Mouse (Mus musculus) hindbrain, embryonic 15.5 days (tissue): ENCODE measurements around the gene Olfr669. TPM values are rescaled to one million over a fixed set of nuclear protein-coding genes. Genes with fewer than 3 reads are reported as not detected.
"Not testable (repeated sequence)": the region's sequence is repeated elsewhere in the genome, so short reads cannot be mapped to it uniquely, and the experiment has no call there.

Experiments
- ATAC-seq: fragments of 200-750 bp; cut with Nextera tagmentation; 2 replicates; pipeline ENCODE4 v1.8.0; 2017; ENCODE audit warnings: low read depth, moderate number of reproducible peaks, moderate TSS enrichment; ENCODE audit not compliant: low FRiP score
- H3K27ac ChIP-seq: fragments of 300-500 bp; sonication (generic); replicated peaks from 2 replicates; pipeline ENCODE4 v1.5.1; 2015; ENCODE audit warnings: mild to moderate bottlenecking, inconsistent platforms
- H3K27me3 ChIP-seq: fragments of 300-500 bp; sonication (generic); 2 replicates; pipeline ENCODE4 v1.6.1; 2015; ENCODE audit warnings: control low read depth, inconsistent platforms
- H3K36me3 ChIP-seq: fragments of 300-500 bp; sonication (generic); 2 replicates; pipeline ENCODE4 v1.6.1; 2015; ENCODE audit warnings: control low read depth, inconsistent platforms
- H3K4me1 ChIP-seq: fragments of 300-500 bp; sonication (generic); replicated peaks from 2 replicates; pipeline ENCODE4 v1.6.1; 2015; ENCODE audit warnings: control low read depth, inconsistent platforms
- H3K4me2 ChIP-seq: fragments of 300-500 bp; sonication (generic); 2 replicates; pipeline ENCODE4 v1.6.1; 2015; ENCODE audit warnings: moderate library complexity, mild to moderate bottlenecking, inconsistent platforms
- H3K4me3 ChIP-seq: fragments of 300-500 bp; sonication (generic); 2 replicates; pipeline ENCODE4 v1.5.1; 2015; ENCODE audit warnings: mild to moderate bottlenecking, inconsistent platforms
- H3K9ac ChIP-seq: fragments of 300-500 bp; sonication (generic); 2 replicates; pipeline ENCODE4 v1.6.1; 2015; ENCODE audit warnings: inconsistent platforms
- H3K9me3 ChIP-seq: fragments of 300-500 bp; sonication (generic); 2 replicates; pipeline ENCODE4 v1.6.1; 2016; ENCODE audit warnings: control low read depth, inconsistent platforms
- WGBS: fragments of 180-500 bp; shearing (Covaris S2); methylation state at CpG from one replicate; pipeline ENCODE4 v1.1.7; 2015; 5-methylcytosine and 5-hydroxymethylcytosine counted together
- polyA plus RNA-seq: library from polyadenylated mRNA; unstranded; fragments of >200 nt; fragmentation: Nextera tagmentation; extraction: Ambion mirVana; gene quantifications from 2 replicates; pipeline ENCODE4 v1.2.1, GENCODE M21; 2015

Olfr669 gene
- not detected in 2 replicates for polyA plus RNA-seq

- Histone ChIP-seq H3K4me3 (no peak within 1 kb of the TSS), H3K4me2 (no peak within 1 kb of the TSS), H3K9ac (no peak within 1 kb of the TSS), H3K36me3 (no peaks in the 10 kb centered on the region), H3K27me3 (no peaks in the 10 kb centered on the region), H3K4me1 (no peaks in the 10 kb centered on the region), H3K27ac (no peak within 1 kb of the TSS), H3K9me3 (no peaks in the 10 kb centered on the region)
- no peak for ATAC-seq
- 89% methylated on average over 1 of the region's 1 CpGs for WGBS
Observed at GRCm38 (mm10) chr7:104933940-104934339, at the start of gene Olfr669. Gene Olfr669 (plus strand): TSS chr7:104934240.

GRCm38 (mm10) chr7:104895852-104896251 is 38.2 kb upstream of the Olfr669 start, which contains the start of gene Olfr666:
Gene Olfr666 (minus strand): TSS chr7:104895952.
- Histone ChIP-seq H3K36me3 (no peaks in the 10 kb centered on the region), H3K4me2 (no peak within 1 kb of the TSS), H3K9me3 (no peaks in the 10 kb centered on the region), H3K9ac (no peak within 1 kb of the TSS), H3K27me3 (no peaks in the 10 kb centered on the region), H3K4me1 (no peaks in the 10 kb centered on the region), H3K4me3 (no peak within 1 kb of the TSS), H3K27ac (no peak within 1 kb of the TSS)
- 88% methylated on average over 2 of the region's 2 CpGs for WGBS
- no peak for ATAC-seq

GRCm38 (mm10) chr7:104921382-104921781 is 12.7 kb upstream of the Olfr669 start, which contains the start of gene Olfr667:
Gene Olfr667 (minus strand): TSS chr7:104921482.
- no peaks in the 10 kb centered on the region for H3K36me3 ChIP-seq
- no peak within 1 kb of the TSS for H3K4me3 ChIP-seq
- ATAC-seq = no peak
- WGBS = 95% methylated on average over 1 of the region's 1 CpGs
- no peak within 1 kb of the TSS for H3K9ac ChIP-seq
- H3K27ac ChIP-seq = no peak within 1 kb of the TSS
- no peaks in the 10 kb centered on the region for H3K27me3 ChIP-seq
- H3K4me2 ChIP-seq = no peak within 1 kb of the TSS
- no peaks in the 10 kb centered on the region for H3K4me1 ChIP-seq
- no peaks in the 10 kb centered on the region for H3K9me3 ChIP-seq

- ATAC-seq = no peak
- Histone ChIP-seq H3K27me3 (no peaks in the 10 kb centered on the region), H3K4me2 (no peak within 1 kb of the TSS), H3K4me3 (no peak within 1 kb of the TSS), H3K9ac (no peak within 1 kb of the TSS), H3K27ac (no peak within 1 kb of the TSS), H3K36me3 (no peaks in the 10 kb centered on the region), H3K4me1 (no peaks in the 10 kb centered on the region), H3K9me3 (no peaks in the 10 kb centered on the region)
- WGBS = 79% methylated on average over 1 of the region's 1 CpGs
Observed at GRCm38 (mm10) chr7:104927957-104928356, 6.1 kb upstream of the Olfr669 start, which contains the start of gene Olfr668. Gene Olfr668 (minus strand): TSS chr7:104928057.

- H3K4me3 ChIP-seq, H3K36me3 ChIP-seq, H3K9ac ChIP-seq, H3K9me3 ChIP-seq, H3K4me1 ChIP-seq, H3K4me2 ChIP-seq, ATAC-seq, H3K27ac ChIP-seq, H3K27me3 ChIP-seq: not testable (repeated sequence)
- WGBS = 95% methylated on average over 16 of the region's 16 CpGs
Observed at GRCm38 (mm10) chr7:104950234-104950633, 16.2 kb downstream of the Olfr669 start.

- WGBS = 65% methylated on average over 1 of the region's 1 CpGs
- no peaks in the 10 kb centered on the region for H3K27me3 ChIP-seq
- H3K4me1 ChIP-seq = no peaks in the 10 kb centered on the region
- no peak within 1 kb of the TSS for H3K27ac ChIP-seq
- H3K9me3 ChIP-seq = no peaks in the 10 kb centered on the region
- no peak within 1 kb of the TSS for H3K4me2 ChIP-seq
- H3K36me3 ChIP-seq = no peaks in the 10 kb centered on the region
- ATAC-seq = no peak
- H3K9ac ChIP-seq = no peak within 1 kb of the TSS
- H3K4me3 ChIP-seq = no peak within 1 kb of the TSS
Observed at GRCm38 (mm10) chr7:104962520-104962919, 28.5 kb downstream of the Olfr669 start, which contains the start of gene Olfr670. Gene Olfr670 (minus strand): TSS chr7:104962620.

- not testable (repeated sequence) for ATAC-seq, H3K27ac ChIP-seq, H3K4me2 ChIP-seq, H3K4me3 ChIP-seq, H3K36me3 ChIP-seq, H3K9ac ChIP-seq, H3K27me3 ChIP-seq, H3K9me3 ChIP-seq, H3K4me1 ChIP-seq
- 80% methylated on average over 2 of the region's 2 CpGs for WGBS
Observed at GRCm38 (mm10) chr7:104972507-104972906, 38.5 kb downstream of the Olfr669 start.

- Histone ChIP-seq H3K36me3 (no peaks in the 10 kb centered on the region), H3K9ac (no peak within 1 kb of the TSS), H3K9me3 (no peaks in the 10 kb centered on the region), H3K27me3 (no peaks in the 10 kb centered on the region), H3K4me3 (no peak within 1 kb of the TSS), H3K27ac (no peak within 1 kb of the TSS), H3K4me1 (no peaks in the 10 kb centered on the region), H3K4me2 (no peak within 1 kb of the TSS)
- 75% methylated on average over 1 of the region's 1 CpGs for WGBS
- ATAC-seq = no peak
Observed at GRCm38 (mm10) chr7:104979026-104979425, 45.0 kb downstream of the Olfr669 start, which contains the start of gene Olfr671. Gene Olfr671 (minus strand): TSS chr7:104979126.

Other genes starting within 250 kb of the Olfr669 start
- gene Olfr661, start 247.7 kb upstream of the Olfr669 start, polyA plus RNA-seq = not detected in 2 replicates
- not detected in 2 replicates for gene Usp17le, start 156.8 kb upstream of the Olfr669 start, polyA plus RNA-seq
- gene Usp17lb, start 91.6 kb upstream of the Olfr669 start, polyA plus RNA-seq = not detected in 2 replicates
- gene Usp17la, start 77.2 kb upstream of the Olfr669 start, polyA plus RNA-seq = not detected in 2 replicates
- not detected in 2 replicates for gene Olfr665, start 56.2 kb upstream of the Olfr669 start, polyA plus RNA-seq
- not detected in 2 replicates for gene Olfr666, start 38.3 kb upstream of the Olfr669 start, polyA plus RNA-seq
- gene Olfr667, start 12.8 kb upstream of the Olfr669 start, polyA plus RNA-seq = not detected in 2 replicates
- not detected in 2 replicates for gene Olfr668, start 6.2 kb upstream of the Olfr669 start, polyA plus RNA-seq
- not detected in 2 replicates for gene Olfr670, start 28.4 kb downstream of the Olfr669 start, polyA plus RNA-seq
- not detected in 2 replicates for gene Olfr671, start 44.9 kb downstream of the Olfr669 start, polyA plus RNA-seq
- not detected in 2 replicates for gene Olfr672, start 67.8 kb downstream of the Olfr669 start, polyA plus RNA-seq
- gene Olfr675, start 94.2 kb downstream of the Olfr669 start, polyA plus RNA-seq = not detected in 2 replicates
- not detected in 2 replicates for gene Olfr676, start 98.5 kb downstream of the Olfr669 start, polyA plus RNA-seq
- gene Olfr677, start 117.1 kb downstream of the Olfr669 start, polyA plus RNA-seq = not detected in 2 replicates
- gene Olfr678, start 130.2 kb downstream of the Olfr669 start, polyA plus RNA-seq = not detected in 2 replicates
- gene Olfr679, start 147.0 kb downstream of the Olfr669 start, polyA plus RNA-seq = not detected in 2 replicates
- gene Olfr680-ps1, start 158.6 kb downstream of the Olfr669 start, polyA plus RNA-seq = not detected in 2 replicates
- gene Olfr681, start 182.6 kb downstream of the Olfr669 start, polyA plus RNA-seq = not detected in 2 replicates
- not detected in 2 replicates for gene Olfr683, start 212.8 kb downstream of the Olfr669 start, polyA plus RNA-seq
- gene Olfr684, start 229.4 kb downstream of the Olfr669 start, polyA plus RNA-seq = not detected in 2 replicates